Mouse (Mus musculus) midbrain, embryonic 14.5 days (tissue): ENCODE measurements at regions not wholly inside any gene's neighbourhood (a gene's known extent, or its start where the extent isn't known, plus 50 kb on each side); places are given as distances from the start of the nearest gene placed in this dataset.
A peak's percentile ranks its signal among the peaks of the same experiment; 100 is the strongest.
"Not testable (repeated sequence)": the region's sequence is repeated elsewhere in the genome, so short reads cannot be mapped to it uniquely, and the experiment has no call there.

Experiments
- ATAC-seq: fragments of 200-750 bp; cut with Nextera tagmentation; 2 replicates; pipeline ENCODE4 v1.8.0; 2017; ENCODE audit warnings: moderate number of reproducible peaks, moderate library complexity; ENCODE audit not compliant: low FRiP score, low TSS enrichment
- DNase-seq: peaks from one replicate; pipeline ENCODE4 v3.0.0-alpha.2; 2015
- H3K27ac ChIP-seq: fragments of 300-500 bp; sonication (generic); replicated peaks from 2 replicates; pipeline ENCODE4 v1.5.1; 2014; ENCODE audit warnings: mild to moderate bottlenecking, low read depth, low read length, moderate library complexity
- H3K27me3 ChIP-seq: fragments of 300-500 bp; sonication (generic); 2 replicates; pipeline ENCODE4 v1.6.1; 2014; ENCODE audit warnings: low read length, control low read depth, mixed read lengths; ENCODE audit not compliant: control insufficient read depth, insufficient read depth
- H3K36me3 ChIP-seq: fragments of 300-500 bp; sonication (generic); 2 replicates; pipeline ENCODE4 v1.6.1; 2014; ENCODE audit warnings: low read length, control low read depth; ENCODE audit not compliant: control insufficient read depth, insufficient read depth
- H3K4me1 ChIP-seq: fragments of 300-500 bp; sonication (generic); 2 replicates; pipeline ENCODE4 v1.6.1; 2014; ENCODE audit warnings: mild to moderate bottlenecking, antibody characterized with exemption, low read length, control low read depth; ENCODE audit not compliant: control insufficient read depth, insufficient read depth
- H3K4me2 ChIP-seq: fragments of 300-500 bp; sonication (generic); 2 replicates; pipeline ENCODE4 v1.6.1; 2014; ENCODE audit warnings: mild to moderate bottlenecking, low read length, moderate library complexity
- H3K4me3 ChIP-seq: fragments of 300-500 bp; sonication (generic); replicated peaks from 2 replicates; pipeline ENCODE4 v1.5.1; 2014; ENCODE audit warnings: low read depth, low read length
- H3K9ac ChIP-seq: fragments of 300-500 bp; sonication (generic); replicated peaks from 2 replicates; pipeline ENCODE4 v1.6.1; 2014; ENCODE audit warnings: mild to moderate bottlenecking, low read length, moderate library complexity
- H3K9me3 ChIP-seq: fragments of 300-500 bp; sonication (generic); 2 replicates; pipeline ENCODE4 v1.6.1; 2016; ENCODE audit warnings: low read length, control low read depth, mixed read lengths; ENCODE audit not compliant: control insufficient read depth
- WGBS: fragments of 180-500 bp; shearing (Covaris S2); extraction: QIAGEN DNeasy Blood & Tissue Kit; methylation state at CpG from one replicate; pipeline ENCODE4 v1.1.7; 2014; 5-methylcytosine and 5-hydroxymethylcytosine counted together

- DNase-seq, result no peak
- H3K4me3 ChIP-seq, result no peak overlapping the region
- H3K4me1 ChIP-seq, result no peaks in the 10 kb centered on the region
- H3K9me3 ChIP-seq, result no peaks in the 10 kb centered on the region
- no peak for ATAC-seq
- H3K27me3 ChIP-seq, result no peaks in the 10 kb centered on the region
- WGBS, result 70% methylated on average over 2 of the region's 2 CpGs
- H3K4me2 ChIP-seq, result no peak overlapping the region
- H3K9ac ChIP-seq, result no peak overlapping the region
- no peaks in the 10 kb centered on the region for H3K36me3 ChIP-seq
- no peak overlapping the region for H3K27ac ChIP-seq
Measured at GRCm38 (mm10) chr6:75089971-75090370, 1407.6 kb downstream of the Gm9008 start.

- DNase-seq (no peak), ATAC-seq (no peak)
- Histone ChIP-seq H3K4me1 (no peaks in the 10 kb centered on the region), H3K9ac (no peak overlapping the region), H3K4me3 (no peak overlapping the region), H3K4me2 (no peak overlapping the region), H3K27me3 (no peaks in the 10 kb centered on the region), H3K27ac (no peak overlapping the region), H3K9me3 (no peaks in the 10 kb centered on the region), H3K36me3 (no peaks in the 10 kb centered on the region)
- 84% methylated on average over 3 of the region's 3 CpGs for WGBS
Measured at GRCm38 (mm10) chr6:75067758-75068157, 1429.8 kb downstream of the Gm9008 start.

DNA sequence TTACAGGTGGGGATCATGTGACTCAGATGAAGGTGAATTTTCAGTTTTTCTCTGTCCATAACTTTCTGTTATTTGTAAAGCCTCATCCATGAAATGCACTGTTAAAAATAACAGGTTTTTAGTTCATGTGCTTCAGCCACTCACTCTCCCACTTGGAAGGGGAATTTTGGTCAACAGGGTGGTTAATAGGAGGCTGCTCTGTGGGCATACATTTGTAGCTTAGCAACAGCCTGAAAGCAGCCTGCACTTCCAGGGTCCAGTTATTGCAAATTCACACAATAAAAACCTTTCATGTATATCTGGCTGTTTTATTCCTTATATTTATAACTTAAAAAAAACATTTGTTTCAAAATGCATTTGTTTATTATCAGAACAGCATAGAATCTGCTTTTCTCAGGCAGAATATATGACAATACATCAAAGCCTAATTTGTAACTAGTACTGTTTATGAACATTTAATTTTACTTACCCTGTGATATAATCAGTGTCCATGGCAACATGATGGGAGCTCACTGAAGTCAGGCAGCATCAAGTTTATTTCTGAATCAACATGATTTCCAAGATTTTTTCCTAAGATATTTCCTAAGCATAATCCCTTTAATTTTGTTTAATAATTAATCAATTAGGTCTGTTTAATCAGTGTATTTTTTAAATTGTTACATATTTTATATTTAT lies 1455.1 kb downstream of the Gm9008 start:
- no peaks in the 10 kb centered on the region for H3K27me3 ChIP-seq
- DNase-seq, result peak; percentile 53
- no peak overlapping the region for H3K9ac ChIP-seq
- H3K9me3 ChIP-seq, result no peaks in the 10 kb centered on the region
- H3K27ac ChIP-seq, result no peak overlapping the region
- ATAC-seq, result no peak
- no peaks in the 10 kb centered on the region for H3K4me1 ChIP-seq
- no peaks in the 10 kb centered on the region for H3K36me3 ChIP-seq
- H3K4me3 ChIP-seq, result no peak overlapping the region
- no peak overlapping the region for H3K4me2 ChIP-seq

GRCm38 (mm10) chr6:75039451-75039850 lies 1458.1 kb downstream of the Gm9008 start:
- H3K9me3 ChIP-seq, result no peaks in the 10 kb centered on the region
- DNase-seq, result no peak
- no peak overlapping the region for H3K27ac ChIP-seq
- H3K9ac ChIP-seq, result no peak overlapping the region
- no peaks in the 10 kb centered on the region for H3K36me3 ChIP-seq
- no peaks in the 10 kb centered on the region for H3K4me1 ChIP-seq
- ATAC-seq, result peak; percentile 31; the same call in 1 of the 2 replicates
- WGBS, result 89% methylated on average over 2 of the region's 2 CpGs
- H3K4me2 ChIP-seq, result no peak overlapping the region
- H3K27me3 ChIP-seq, result no peaks in the 10 kb centered on the region
- no peak overlapping the region for H3K4me3 ChIP-seq

- H3K9ac ChIP-seq, H3K27me3 ChIP-seq, H3K4me2 ChIP-seq, H3K36me3 ChIP-seq, H3K4me1 ChIP-seq, DNase-seq, H3K9me3 ChIP-seq, ATAC-seq, H3K27ac ChIP-seq, H3K4me3 ChIP-seq: not testable (repeated sequence)
- 32% methylated on average over 1 of the region's 1 CpGs for WGBS
Measured at GRCm38 (mm10) chr6:75037179-75037578, 1460.4 kb downstream of the Gm9008 start.
